Mouse (Mus musculus) lung, adult 2 months (tissue): ENCODE data around the gene Prss50. TPM values are rescaled to one million over a fixed set of nuclear protein-coding genes. Genes with fewer than 3 reads are reported as not detected.

Experiments used
- DNase-seq: peaks from one replicate; pipeline ENCODE4 v3.0.0; 2022
- H3K4me1 ChIP-seq: fragments of 200-500 bp; 2 replicates; pipeline ENCODE4 v1.6.1; 2011; ENCODE audit warnings: low read length; ENCODE audit not compliant: control insufficient read depth, insufficient read depth
- H3K4me3 ChIP-seq: fragments of 200-500 bp; replicated peaks from 2 replicates; pipeline ENCODE3; 2011; ENCODE audit warnings: low read depth, mild to moderate bottlenecking, control low read depth, low read length; ENCODE audit errors: extremely low read depth
- CTCF ChIP-seq: fragments of 200-500 bp; IDR thresholded peaks from 2 replicates; pipeline ENCODE4 v1.5.1; 2011; ENCODE audit warnings: mild to moderate bottlenecking, low read length, control low read depth; ENCODE audit not compliant: insufficient read depth
- POLR2A ChIP-seq: fragments of 200-500 bp; IDR thresholded peaks from 2 replicates; pipeline ENCODE4 v1.6.1; 2011; ENCODE audit warnings: low read depth, mild to moderate bottlenecking, control low read depth, low read length, borderline replicate concordance; ENCODE audit errors: extremely low read depth
- WGBS: fragments of 180-500 bp; shearing (Covaris S2); methylation state at CpG from one replicate; pipeline ENCODE4 v1.1.7; 2018; 5-methylcytosine and 5-hydroxymethylcytosine counted together
- polyA plus RNA-seq: library from polyadenylated mRNA; depleted of rRNA; stranded (reverse); fragments of >200 nt; gene quantifications from 2 replicates; pipeline ENCODE4 v1.2.3, GENCODE M21; 2012

Prss50 gene
- polyA plus RNA-seq, 1 experiment, result not detected

- peak overlapping the region; percentile 54 for H3K4me3 ChIP-seq
- DNase-seq, result peak; percentile 43
- 50% methylated on average over 7 of the region's 7 CpGs for WGBS
- H3K4me1 ChIP-seq, result peaks cover 4% of the 10 kb centered on the region
- TF ChIP-seq POLR2A (peak; percentile 53; the same call in 1 of the 2 replicates), CTCF (no peak)
Observed at GRCm38 (mm10) chr9:110881953-110882352, 24.2 kb downstream of the Prss50 start.

GRCm38 (mm10) chr9:110887388-110888303 lies 29.9 kb downstream of the Prss50 start:
- 66% methylated on average over 9 of the region's 9 CpGs for WGBS
- H3K4me3 ChIP-seq, result no peak overlapping the region
- no peak for DNase-seq
- TF ChIP-seq CTCF (no peak), POLR2A (no peak)
- peaks cover 12% of the 10 kb centered on the region for H3K4me1 ChIP-seq

DNA sequence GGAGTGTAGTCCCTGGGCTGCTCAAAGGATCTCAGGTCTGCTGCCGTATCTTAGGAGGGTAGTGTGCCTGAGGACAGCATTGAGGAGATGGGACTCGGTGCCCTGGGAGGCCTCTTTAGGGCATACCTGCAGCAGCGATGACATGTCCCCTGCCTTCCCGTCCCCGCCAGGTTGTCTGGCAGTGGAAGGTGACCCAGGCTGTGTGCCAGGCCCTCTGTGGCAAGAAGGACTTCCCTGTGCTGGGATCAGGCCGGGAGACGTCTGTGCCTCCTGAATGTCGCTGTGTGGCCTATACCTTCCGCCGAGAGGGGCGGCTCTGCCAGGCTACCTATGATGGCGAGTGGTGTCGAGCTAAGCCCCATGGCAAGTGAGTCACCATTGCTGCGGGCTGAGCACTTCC lies 31.2 kb downstream of the Prss50 start:
- 88% methylated on average over 14 of the region's 14 CpGs for WGBS
- TF ChIP-seq POLR2A, result no peak
- TF ChIP-seq CTCF, result no peak
- no peak for DNase-seq
- no peak overlapping the region for H3K4me3 ChIP-seq
- H3K4me1 ChIP-seq, result peaks cover 12% of the 10 kb centered on the region

DNA sequence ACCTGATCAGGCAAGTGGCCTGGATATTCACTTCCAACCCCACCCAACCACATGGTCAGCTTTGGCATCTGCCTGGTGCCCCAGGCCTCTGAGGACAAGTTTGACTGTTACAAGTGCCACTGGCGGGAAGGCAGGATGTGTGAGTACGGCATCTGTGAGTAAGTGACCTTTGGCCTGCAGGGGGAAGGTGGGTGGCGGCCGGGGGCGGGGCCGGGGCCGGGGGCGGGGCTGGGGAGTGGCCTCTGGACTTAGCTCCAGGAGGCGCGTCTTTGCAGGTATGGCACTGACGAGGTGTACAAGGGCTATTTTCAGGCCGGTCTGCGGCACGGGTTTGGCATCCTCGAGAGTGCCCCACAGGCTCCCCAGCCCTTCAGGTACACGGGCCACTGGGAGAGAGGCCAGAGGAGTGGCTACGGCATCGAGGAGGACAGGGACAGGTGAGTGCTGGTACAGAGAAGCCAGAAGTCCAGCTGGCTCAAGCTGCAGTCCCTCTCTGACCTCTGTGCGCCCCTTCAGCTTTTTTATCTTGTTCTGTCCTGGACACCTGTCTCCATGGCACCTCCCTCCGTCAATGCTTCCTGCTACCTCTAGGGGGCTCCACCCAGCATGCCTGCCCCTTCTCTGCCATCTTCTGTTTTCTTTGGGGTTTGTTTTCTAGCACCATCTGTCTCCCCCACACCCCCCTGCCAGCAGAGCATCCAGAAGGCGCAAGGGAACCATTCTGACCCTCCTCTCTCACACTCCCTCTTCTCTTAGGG lies 32.4 kb downstream of the Prss50 start:
- Histone ChIP-seq H3K4me1 (peaks cover 12% of the 10 kb centered on the region), H3K4me3 (no peak overlapping the region)
- 38% methylated on average over 21 of the region's 21 CpGs for WGBS
- TF ChIP-seq CTCF (no peak), POLR2A (no peak)
- no peak for DNase-seq

DNA sequence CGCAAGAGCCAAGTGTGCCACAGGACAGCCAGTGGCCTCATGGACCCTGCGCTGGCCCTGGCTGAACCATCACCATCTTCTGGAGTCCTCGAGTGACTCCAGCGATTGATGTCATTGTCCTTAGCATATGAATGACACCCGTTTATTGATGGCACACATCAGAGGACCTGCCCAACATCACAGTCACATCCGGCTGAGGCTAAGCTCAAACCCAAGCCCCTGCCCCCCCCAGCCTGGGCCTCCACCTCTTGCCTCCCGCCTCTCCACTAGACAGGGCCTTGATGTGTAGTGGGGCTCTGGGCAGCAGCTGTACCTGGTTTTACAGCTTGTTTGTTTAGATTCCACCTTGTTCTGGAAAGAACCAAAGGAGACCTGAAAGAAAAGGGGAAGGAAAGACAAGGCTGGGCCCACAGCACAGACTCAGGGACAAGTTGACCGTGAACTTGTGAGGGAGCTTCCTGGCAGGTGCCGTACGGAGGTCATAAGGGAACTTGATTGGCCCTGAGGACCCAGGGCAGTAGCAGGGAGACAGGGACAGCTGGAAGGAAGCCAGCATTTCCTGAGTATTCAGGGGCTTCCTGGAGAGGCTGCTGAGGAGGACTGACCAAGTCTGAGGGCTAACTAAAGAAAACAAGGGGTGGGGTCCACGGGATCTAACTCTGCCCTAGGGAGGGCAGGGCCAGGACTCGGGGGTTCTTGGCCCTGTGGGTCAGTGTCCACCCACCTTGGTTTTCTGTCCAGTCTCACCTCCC lies 33.5 kb downstream of the Prss50 start:
- no peak for DNase-seq
- TF ChIP-seq POLR2A, result no peak
- no peak for TF ChIP-seq CTCF
- Histone ChIP-seq H3K4me1 (peaks cover 12% of the 10 kb centered on the region), H3K4me3 (no peak overlapping the region)
- WGBS, result 56% methylated on average over 12 of the region's 12 CpGs

- no peak for DNase-seq
- Histone ChIP-seq H3K4me1 (peaks cover 12% of the 10 kb centered on the region), H3K4me3 (no peak overlapping the region)
- no peak for TF ChIP-seq POLR2A
- TF ChIP-seq CTCF, result no peak
- WGBS, result 87% methylated on average over 3 of the region's 3 CpGs
Observed at GRCm38 (mm10) chr9:110892552-110892951, 34.8 kb downstream of the Prss50 start.

- no peak for TF ChIP-seq CTCF
- TF ChIP-seq POLR2A, result no peak
- 76% methylated on average over 10 of the region's 10 CpGs for WGBS
- Histone ChIP-seq H3K4me3 (no peak overlapping the region), H3K4me1 (peaks cover 12% of the 10 kb centered on the region)
- DNase-seq, result no peak
Observed at GRCm38 (mm10) chr9:110893429-110893828, 35.7 kb downstream of the Prss50 start.

DNA sequence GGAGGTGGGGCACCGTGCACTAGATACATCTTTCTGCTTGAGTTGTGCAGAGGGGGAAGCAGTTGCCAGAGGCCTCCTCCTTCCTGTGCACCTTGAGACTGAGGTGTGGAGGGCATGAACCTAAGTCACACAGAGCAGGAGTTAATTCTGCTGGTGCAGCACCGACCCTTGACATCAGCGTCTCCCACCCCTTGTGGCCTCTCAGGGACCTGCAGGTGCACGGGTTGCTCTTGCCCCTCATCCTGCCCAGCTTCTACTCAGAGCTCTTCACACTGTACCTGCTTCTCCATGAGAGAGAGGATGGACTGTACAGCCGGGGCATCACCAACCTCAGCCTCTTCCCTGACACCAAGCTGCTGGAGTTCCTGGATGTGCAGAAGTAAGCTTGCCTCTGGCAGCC lies 37.7 kb downstream of the Prss50 start:
- H3K4me1 ChIP-seq, result peaks cover 5% of the 10 kb centered on the region
- no peak overlapping the region for H3K4me3 ChIP-seq
- DNase-seq, result no peak
- no peak for TF ChIP-seq CTCF
- no peak for TF ChIP-seq POLR2A
- WGBS, result 66% methylated on average over 5 of the region's 5 CpGs

DNA sequence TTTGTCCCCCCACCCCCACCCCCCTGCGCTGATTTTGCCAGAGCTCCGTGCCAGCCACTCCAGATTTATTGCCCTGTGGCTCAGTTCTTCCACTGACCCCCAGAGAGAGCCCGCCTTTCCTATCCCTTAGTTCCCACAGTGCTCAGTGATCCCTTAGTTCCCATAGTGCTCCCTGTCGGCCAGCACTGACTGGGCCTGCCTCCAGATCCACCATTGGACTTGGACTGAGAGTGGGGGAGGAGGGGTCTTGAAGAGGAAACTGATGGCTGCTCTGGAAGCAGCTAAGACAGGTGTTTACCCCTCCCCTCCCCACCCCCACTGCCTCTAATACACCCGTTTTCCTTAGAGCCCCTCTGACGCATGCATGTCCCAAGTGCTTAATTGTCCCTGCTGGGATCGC lies 38.2 kb downstream of the Prss50 start:
- H3K4me1 ChIP-seq, result peaks cover 4% of the 10 kb centered on the region; the same call in 1 of the 2 replicates
- DNase-seq, result no peak
- H3K4me3 ChIP-seq, result no peak overlapping the region
- 48% methylated on average over 7 of the region's 7 CpGs for WGBS
- TF ChIP-seq POLR2A (no peak), CTCF (no peak)
